21 mouse cellular contexts compared by ENCODE assay signal in genomic region chr14:110871339-110871738, GRCm38 (mm10).
A peak's percentile ranks its signal among the peaks of the same experiment; 100 is the strongest.
DNase-seq lines count a peak whose midpoint lies in the region; ATAC-seq and TF ChIP-seq lines count a peak whose summit lies in the region.
"Had no signal": no experiment of that assay in that cellular context is flagged by ENCODE, and none has a peak within 500 bp of the region (broad histone marks: within the 10 kb centered on the region; RNA-seq: fewer than 3 reads in every experiment).

No protein-coding gene starts in this region.

- peak in 1 of 2 experiments; percentile 50; a peak in 1 of 4 replicates for TF ChIP-seq EP300 in MEL (IDR thresholded peaks at IDR 0.05; ENCODE audit: low read depth in 1 of 2, low read length in 2 of 2)

- no peak overlapping the region for H3K9ac ChIP-seq in MEL (ENCODE audit: control insufficient read depth, low read depth, low read length, poor library complexity, severe bottlenecking)
- no peak overlapping the region for H3K9ac ChIP-seq in liver, embryonic 12.5 days

- TF ChIP-seq CTCF in MEL (IDR thresholded peaks at IDR 0.05 in 2 of 3, conservative IDR thresholded peaks at IDR 0.05 in 1 of 3; ENCODE audit: control insufficient read depth in 1 of 3, insufficient read depth in 1 of 3, low read depth in 2 of 3, low read length in 3 of 3, poor library complexity in 1 of 3, severe bottlenecking in 1 of 3), result no peak

- H3K27ac ChIP-seq in MEL (ENCODE audit: control insufficient read depth, low read depth, low read length), result no peak overlapping the region
- H3K27ac ChIP-seq in liver, embryonic 12.5 days, result no peak overlapping the region

- TF ChIP-seq POLR2A in MEL (IDR thresholded peaks at IDR 0.05; ENCODE audit: control insufficient read depth in 1 of 2, insufficient read depth in 1 of 2, low read depth in 1 of 2, low read length in 2 of 2, poor library complexity in 1 of 2), result no peak

- no peak for ATAC-seq in liver, embryonic 12.5 days
- ATAC-seq: activated CD4-positive, CD25-positive, alpha-beta regulatory T cell, adult 4 months; CD4-positive, CD25-positive, alpha-beta regulatory T cell, adult 4 months; Patski had no signal

- no peaks in the 10 kb centered on the region for H3K36me3 ChIP-seq in MEL (ENCODE audit: control insufficient read depth in 1 of 2, insufficient read depth in 2 of 2, low read length in 2 of 2)
- no peaks in the 10 kb centered on the region for H3K36me3 ChIP-seq in liver, embryonic 12.5 days
- H3K36me3 ChIP-seq: G1E had no signal

- H3K4me1 ChIP-seq in MEL (ENCODE audit: control insufficient read depth in 1 of 2, insufficient read depth in 2 of 2, low read length in 2 of 2), result no peaks in the 10 kb centered on the region
- no peaks in the 10 kb centered on the region for H3K4me1 ChIP-seq in liver, embryonic 12.5 days

- DNase-seq in 416B (ENCODE audit: low read depth), result peak; percentile 34
- peak; percentile 12 for DNase-seq in MEL (ENCODE audit: low read depth, low spot score)
- no peak for DNase-seq in embryo, embryonic 9.5 days (ENCODE audit: extremely low spot score)
- DNase-seq: adrenal gland, adult 2 months; adrenal gland, adult 8-10 months; adrenal gland, postnatal 10 days; adrenal gland, postnatal 14 days; adrenal gland, postnatal 25 days; adrenal gland, postnatal 36 days; B cell, adult 2 months; cerebellum, adult 11 months; cerebellum, adult 11-12 months; cerebellum, adult 18-20 months; cerebellum, adult 2 months; cerebellum, adult 8-10 months had no signal

- no peaks in the 10 kb centered on the region for H3K9me3 ChIP-seq in MEL (replicated peaks; ENCODE audit: insufficient read depth, low read length)
- no peaks in the 10 kb centered on the region for H3K9me3 ChIP-seq in liver, embryonic 12.5 days (replicated peaks)

- TF ChIP-seq RAD21 in MEL (IDR thresholded peaks at IDR 0.05; ENCODE audit: low read depth, low read length), result no peak

- H3K4me2 ChIP-seq in liver, embryonic 12.5 days, result no peak overlapping the region

- no peak overlapping the region for H3K4me3 ChIP-seq in MEL (ENCODE audit: control insufficient read depth in 1 of 2, insufficient read depth in 1 of 2, low read depth in 2 of 2, low read length in 2 of 2)
- H3K4me3 ChIP-seq in liver, embryonic 12.5 days, result no peak overlapping the region

- H3K79me2 ChIP-seq in MEL (ENCODE audit: control insufficient read depth, insufficient read depth, low read length, poor library complexity), result no peaks in the 10 kb centered on the region

- no peaks in the 10 kb centered on the region for H3K27me3 ChIP-seq in MEL (ENCODE audit: control insufficient read depth in 1 of 2, insufficient read depth in 2 of 2, low read length in 2 of 2)
- H3K27me3 ChIP-seq in liver, embryonic 12.5 days (replicated peaks), result no peaks in the 10 kb centered on the region
- H3K27me3 ChIP-seq: CH12.LX, Patski had no signal

TF ChIP-seq in MEL, 35 proteins besides CTCF, POLR2A, EP300 and RAD21:
- peak; percentile 81 for TF ChIP-seq RCOR1 (IDR thresholded peaks at IDR 0.05; ENCODE audit: low read depth, low read length)
- no peak for TF ChIP-seq GABPA (IDR thresholded peaks at IDR 0.05; ENCODE audit: low read depth, low read length)
- no peak for TF ChIP-seq MYC (IDR thresholded peaks at IDR 0.05; ENCODE audit: low read depth, low read length)
- peak; percentile 69 for TF ChIP-seq GATA1 (IDR thresholded peaks at IDR 0.05; ENCODE audit: low read depth, low read length)
- TF ChIP-seq HCFC1 (IDR thresholded peaks at IDR 0.05; ENCODE audit: low read depth, low read length), result no peak
- TF ChIP-seq KAT2A (conservative IDR thresholded peaks at IDR 0.05; ENCODE audit: low read depth, low read length), result no peak
- TF ChIP-seq SMC3 (IDR thresholded peaks at IDR 0.05; ENCODE audit: low read depth, low read length), result no peak
- TF ChIP-seq BHLHE40 (IDR thresholded peaks at IDR 0.05; ENCODE audit: borderline replicate concordance, low read depth, low read length), result peak; percentile 43; the same call in 1 of the 2 replicates
